Mouse (Mus musculus): ENCODE results near the gene Ascl3. TPM values are rescaled to one million over a fixed set of nuclear protein-coding genes. Genes with fewer than 3 reads are reported as not detected.

Gene Ascl3
- polyA plus RNA-seq, 1 experiment from 2014 or later, result not detected

GRCm38 (mm10) chr7:109741703-109742102 is 10.2 kb upstream of the Ascl3 start:
- Histone ChIP-seq H3K4me2 (replicated peaks) (no peak overlapping the region), H3K36me3 (peaks cover 67% of the 10 kb centered on the region), H3K4me3 (no peak overlapping the region), H3K27me3 (no peaks in the 10 kb centered on the region), H3K27ac (replicated peaks) (no peak overlapping the region), H3K4me1 (no peaks in the 10 kb centered on the region), H3K9ac (replicated peaks) (no peak overlapping the region), H3K9me3 (no peaks in the 10 kb centered on the region)
- no peak for ATAC-seq (replicated peaks)
- WGBS, result 90% methylated on average over 4 of the region's 4 CpGs

GRCm38 (mm10) chr7:109741060-109741459 is 9.5 kb upstream of the Ascl3 start:
- Histone ChIP-seq H3K4me2 (replicated peaks) (no peak overlapping the region), H3K9ac (replicated peaks) (no peak overlapping the region), H3K27ac (replicated peaks) (no peak overlapping the region), H3K4me3 (no peak overlapping the region), H3K4me1 (no peaks in the 10 kb centered on the region), H3K27me3 (no peaks in the 10 kb centered on the region), H3K9me3 (no peaks in the 10 kb centered on the region), H3K36me3 (peaks cover 67% of the 10 kb centered on the region)
- no peak for ATAC-seq (replicated peaks)
- WGBS, result 95% methylated on average over 1 of the region's 1 CpGs

- H3K36me3 ChIP-seq, result peaks cover 68% of the 10 kb centered on the region
- no peak for ATAC-seq (replicated peaks)
- no peak overlapping the region for H3K9ac ChIP-seq (replicated peaks)
- no peak overlapping the region for H3K27ac ChIP-seq (replicated peaks)
- H3K4me3 ChIP-seq, result no peak overlapping the region
- no peak overlapping the region for H3K4me2 ChIP-seq (replicated peaks)
- 93% methylated on average over 5 of the region's 5 CpGs for WGBS
- H3K9me3 ChIP-seq, result no peaks in the 10 kb centered on the region
- H3K27me3 ChIP-seq, result no peaks in the 10 kb centered on the region
- H3K4me1 ChIP-seq, result no peaks in the 10 kb centered on the region
These were observed 8.4 kb upstream of the Ascl3 start for GRCm38 (mm10) chr7:109739822-109740370.

DNA sequence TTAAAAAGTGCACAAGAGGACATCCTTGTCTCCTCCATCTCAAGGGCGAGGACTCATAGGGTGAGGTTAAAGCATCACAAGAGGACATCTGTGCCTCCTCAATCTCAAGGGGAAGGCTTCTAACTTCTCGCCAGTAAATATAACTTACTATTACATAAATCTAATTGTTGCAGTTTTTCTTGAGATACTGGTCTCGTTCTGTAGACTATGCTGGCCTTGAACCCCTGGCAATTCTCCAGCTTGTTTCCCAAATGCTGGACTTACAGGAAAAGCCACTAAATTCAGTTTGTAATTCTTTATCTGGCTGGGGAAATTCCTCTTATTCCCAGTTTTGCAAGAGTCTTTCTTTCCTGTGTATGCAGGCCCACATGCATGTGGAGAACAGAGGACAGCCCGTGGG is 3.3 kb upstream of the Ascl3 start:
- H3K27ac ChIP-seq (replicated peaks), result no peak overlapping the region
- H3K36me3 ChIP-seq, result peaks cover 27% of the 10 kb centered on the region
- no peak overlapping the region for H3K4me3 ChIP-seq
- no peaks in the 10 kb centered on the region for H3K27me3 ChIP-seq
- WGBS, result 90% methylated on average over 4 of the region's 4 CpGs
- no peaks in the 10 kb centered on the region for H3K4me1 ChIP-seq
- no peak for ATAC-seq (replicated peaks)
- H3K4me2 ChIP-seq (replicated peaks), result no peak overlapping the region
- H3K9ac ChIP-seq (replicated peaks), result no peak overlapping the region
- no peaks in the 10 kb centered on the region for H3K9me3 ChIP-seq

GRCm38 (mm10) chr7:109723697-109724096 is 7.8 kb downstream of the Ascl3 start, which contains the start of gene BC051019:
Gene BC051019 (minus strand): TSS chr7:109723850.
- H3K27me3 ChIP-seq, result no peaks in the 10 kb centered on the region
- H3K9ac ChIP-seq (replicated peaks), result no peak within 1 kb of the TSS
- WGBS, result 94% methylated on average over 5 of the region's 5 CpGs
- no peak for ATAC-seq (replicated peaks)
- H3K27ac ChIP-seq (replicated peaks), result no peak within 1 kb of the TSS
- H3K4me2 ChIP-seq (replicated peaks), result no peak within 1 kb of the TSS
- no peak within 1 kb of the TSS for H3K4me3 ChIP-seq
- H3K36me3 ChIP-seq, result no peaks in the 10 kb centered on the region
- no peaks in the 10 kb centered on the region for H3K9me3 ChIP-seq
- H3K4me1 ChIP-seq, result no peaks in the 10 kb centered on the region

GRCm38 (mm10) chr7:109723114-109723513 is 8.4 kb downstream of the Ascl3 start:
- no peaks in the 10 kb centered on the region for H3K9me3 ChIP-seq
- WGBS, result 95% methylated on average over 8 of the region's 8 CpGs
- H3K27me3 ChIP-seq, result no peaks in the 10 kb centered on the region
- H3K4me3 ChIP-seq, result no peak overlapping the region
- ATAC-seq (replicated peaks), result no peak
- H3K9ac ChIP-seq (replicated peaks), result no peak overlapping the region
- no peak overlapping the region for H3K27ac ChIP-seq (replicated peaks)
- no peak overlapping the region for H3K4me2 ChIP-seq (replicated peaks)
- H3K36me3 ChIP-seq, result no peaks in the 10 kb centered on the region
- no peaks in the 10 kb centered on the region for H3K4me1 ChIP-seq

DNA sequence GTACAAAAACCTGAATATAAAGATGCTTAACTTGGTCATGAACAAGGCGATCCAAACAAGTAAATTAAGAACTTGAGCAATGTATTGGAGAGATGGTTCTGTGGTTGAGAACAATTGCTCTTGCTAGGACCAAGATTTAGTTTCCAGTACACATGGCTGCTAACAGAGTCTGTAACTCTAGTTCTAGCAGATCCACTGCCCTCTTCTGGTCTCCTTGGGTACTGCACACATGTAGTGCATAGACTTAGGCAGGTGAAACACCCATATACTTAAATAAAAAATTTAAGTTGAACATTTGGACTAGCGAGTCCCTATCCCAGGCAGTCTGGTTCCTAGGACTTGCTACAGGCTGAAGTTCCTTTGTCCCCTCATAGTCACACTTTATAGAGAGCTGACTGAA is 8.9 kb downstream of the Ascl3 start:
- WGBS, result 97% methylated on average over 2 of the region's 2 CpGs
- H3K4me2 ChIP-seq (replicated peaks), result no peak overlapping the region
- H3K9me3 ChIP-seq, result no peaks in the 10 kb centered on the region
- H3K27ac ChIP-seq (replicated peaks), result no peak overlapping the region
- H3K4me1 ChIP-seq, result no peaks in the 10 kb centered on the region
- no peak overlapping the region for H3K4me3 ChIP-seq
- H3K9ac ChIP-seq (replicated peaks), result no peak overlapping the region
- H3K27me3 ChIP-seq, result no peaks in the 10 kb centered on the region
- no peak for ATAC-seq (replicated peaks)
- H3K36me3 ChIP-seq, result no peaks in the 10 kb centered on the region

- no peak overlapping the region for H3K27ac ChIP-seq (replicated peaks)
- H3K36me3 ChIP-seq, result no peaks in the 10 kb centered on the region
- no peak overlapping the region for H3K9ac ChIP-seq (replicated peaks)
- WGBS, result 62% methylated on average over 9 of the region's 9 CpGs
- no peaks in the 10 kb centered on the region for H3K4me1 ChIP-seq
- no peak overlapping the region for H3K4me2 ChIP-seq (replicated peaks)
- ATAC-seq (replicated peaks), result no peak
- no peaks in the 10 kb centered on the region for H3K27me3 ChIP-seq
- no peak overlapping the region for H3K4me3 ChIP-seq
- no peaks in the 10 kb centered on the region for H3K9me3 ChIP-seq
These were observed 12.2 kb downstream of the Ascl3 start for GRCm38 (mm10) chr7:109719286-109719685.

DNA sequence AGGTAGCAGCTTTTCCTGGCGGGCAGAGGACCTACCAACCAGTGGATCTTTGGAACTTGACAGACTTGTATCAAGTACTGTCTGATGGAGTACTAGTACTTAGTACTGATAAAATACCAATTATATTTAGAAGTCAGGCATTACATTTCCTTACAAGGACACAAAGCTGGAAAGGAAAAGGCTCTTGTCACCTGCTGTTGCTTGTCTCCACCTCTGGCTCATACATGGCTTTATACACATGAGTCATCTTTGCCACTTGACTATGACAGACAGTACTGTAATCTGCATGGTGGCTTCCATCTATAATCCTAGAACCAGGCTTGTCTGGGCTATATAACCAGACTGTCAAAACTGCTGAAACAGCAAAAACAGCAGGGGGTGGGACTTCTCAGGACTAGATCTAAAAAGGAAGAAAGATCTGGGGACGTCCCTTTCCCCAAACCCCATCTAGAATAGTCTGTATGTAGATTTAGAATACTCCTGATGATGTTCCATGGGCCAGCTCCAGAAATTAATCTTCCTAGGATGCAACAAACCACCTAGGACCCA is 18.0 kb downstream of the Ascl3 start:
- WGBS, result 85% methylated on average over 2 of the region's 2 CpGs

GRCm38 (mm10) chr7:109712198-109712597 is 19.3 kb downstream of the Ascl3 start:
- no peaks in the 10 kb centered on the region for H3K27me3 ChIP-seq
- no peak overlapping the region for H3K27ac ChIP-seq (replicated peaks)
- WGBS, result 89% methylated on average over 7 of the region's 7 CpGs
- peaks cover 15% of the 10 kb centered on the region; the same call in 1 of the 2 replicates for H3K36me3 ChIP-seq
- no peak for ATAC-seq (replicated peaks)
- H3K4me2 ChIP-seq (replicated peaks), result no peak overlapping the region
- H3K9ac ChIP-seq (replicated peaks), result no peak overlapping the region
- no peaks in the 10 kb centered on the region for H3K4me1 ChIP-seq
- H3K4me3 ChIP-seq, result no peak overlapping the region
- no peaks in the 10 kb centered on the region for H3K9me3 ChIP-seq

More for the DNA sequence above, 18.0 kb downstream of the Ascl3 start:
- Histone ChIP-seq H3K27me3 (no peaks in the 10 kb centered on the region), H3K27ac (replicated peaks) (no peak overlapping the region), H3K9me3 (no peaks in the 10 kb centered on the region), H3K4me2 (replicated peaks) (no peak overlapping the region), H3K36me3 (peaks cover 15% of the 10 kb centered on the region; the same call in 1 of the 2 replicates), H3K4me3 (no peak overlapping the region), H3K4me1 (no peaks in the 10 kb centered on the region), H3K9ac (replicated peaks) (no peak overlapping the region)
- ATAC-seq (replicated peaks), result no peak

DNA sequence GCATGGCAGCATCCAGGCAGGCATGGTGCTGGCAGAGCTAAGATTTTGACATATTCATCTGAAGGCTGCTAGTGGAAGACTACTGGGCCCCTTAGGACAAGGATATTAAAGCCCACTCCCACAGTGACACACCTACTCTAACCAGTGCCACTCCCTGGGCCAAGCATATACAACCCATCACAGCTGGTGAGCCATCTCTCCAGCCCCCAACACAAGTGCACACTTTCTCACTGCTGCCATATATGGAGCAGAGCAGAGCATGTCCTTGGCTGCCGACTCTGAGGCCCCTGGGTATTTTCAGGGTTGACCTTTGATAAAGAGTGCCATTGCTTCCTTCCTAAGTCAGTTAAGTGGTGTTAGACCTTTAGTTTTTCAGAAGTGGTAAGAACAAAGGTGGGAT is 21.5 kb downstream of the Ascl3 start:
- WGBS, result 89% methylated on average over 1 of the region's 1 CpGs
- Histone ChIP-seq H3K36me3 (peaks cover 15% of the 10 kb centered on the region; the same call in 1 of the 2 replicates), H3K27me3 (no peaks in the 10 kb centered on the region), H3K4me1 (no peaks in the 10 kb centered on the region), H3K27ac (replicated peaks) (no peak overlapping the region), H3K9ac (replicated peaks) (no peak overlapping the region), H3K9me3 (no peaks in the 10 kb centered on the region), H3K4me2 (replicated peaks) (no peak overlapping the region), H3K4me3 (no peak overlapping the region)
- ATAC-seq (replicated peaks), result no peak

- Histone ChIP-seq H3K27me3 (no peaks in the 10 kb centered on the region), H3K4me1 (peaks cover 4% of the 10 kb centered on the region; the same call in 1 of the 2 replicates), H3K9me3 (no peaks in the 10 kb centered on the region), H3K9ac (replicated peaks) (no peak overlapping the region), H3K36me3 (peaks cover 15% of the 10 kb centered on the region; the same call in 1 of the 2 replicates), H3K4me2 (replicated peaks) (no peak overlapping the region), H3K4me3 (no peak overlapping the region), H3K27ac (replicated peaks) (no peak overlapping the region)
- WGBS, result 80% methylated on average over 3 of the region's 3 CpGs
- ATAC-seq (replicated peaks), result no peak
These were observed 22.6 kb downstream of the Ascl3 start for GRCm38 (mm10) chr7:109708961-109709382.

All from forebrain, embryonic 15.5 days (tissue).